Mouse (Mus musculus) heart, embryonic 10.5 days (tissue): ENCODE data around the gene Cybrd1. TPM values are rescaled to one million over a fixed set of nuclear protein-coding genes. Genes with fewer than 3 reads are reported as not detected.

Experiments
- DNase-seq: peaks from one replicate; pipeline ENCODE4 v3.0.0-alpha.2; 2017; ENCODE audit warnings: low spot score
- H3K27ac ChIP-seq: fragments of 300-500 bp; sonication (generic); 2 replicates; pipeline ENCODE4 v1.5.1; 2016; ENCODE audit warnings: mild to moderate bottlenecking
- H3K27me3 ChIP-seq: fragments of 300-500 bp; sonication (generic); 2 replicates; pipeline ENCODE4 v1.6.1; 2016; ENCODE audit warnings: mild to moderate bottlenecking; ENCODE audit not compliant: poor library complexity, insufficient read depth, severe bottlenecking
- H3K36me3 ChIP-seq: fragments of 300-500 bp; sonication (generic); 2 replicates; pipeline ENCODE4 v1.6.1; 2016; ENCODE audit warnings: mild to moderate bottlenecking, moderate library complexity
- H3K4me1 ChIP-seq: fragments of 300-500 bp; sonication (generic); 2 replicates; pipeline ENCODE4 v1.6.1; 2016; ENCODE audit warnings: mild to moderate bottlenecking
- H3K4me3 ChIP-seq: fragments of 300-500 bp; sonication (generic); 2 replicates; pipeline ENCODE4 v1.5.1; 2016; ENCODE audit warnings: mild to moderate bottlenecking, moderate library complexity
- H3K9me3 ChIP-seq: fragments of 300-500 bp; sonication (generic); 2 replicates; pipeline ENCODE4 v1.6.1; 2016; ENCODE audit warnings: mild to moderate bottlenecking, moderate library complexity
- WGBS: fragments of 180-500 bp; shearing (Covaris S2); methylation state at CpG from one replicate; pipeline ENCODE4 v1.1.7; 2016; 5-methylcytosine and 5-hydroxymethylcytosine counted together
- polyA plus RNA-seq: library from polyadenylated mRNA; unstranded; fragments of >200 nt; fragmentation: Nextera tagmentation; extraction: Ambion mirVana; gene quantifications from 2 replicates; pipeline ENCODE4 v1.2.1, GENCODE M21; 2016

Gene Cybrd1
- polyA plus RNA-seq, 1 experiment from 2014 or later = 1.9 TPM

GRCm38 (mm10) chr2:71191391-71192194 is 73.9 kb downstream of the Cybrd1 start:
- Histone ChIP-seq H3K9me3 (no peaks in the 10 kb centered on the region), H3K4me1 (0 out of 2 replicates have a peak, but pooled peaks cover 6% of the 10 kb centered on the region), H3K27me3 (0 out of 2 replicates have a peak, but pooled peaks cover 12% of the 10 kb centered on the region), H3K27ac (no peak overlapping the region), H3K4me3 (peak overlapping the region; percentile 30; the same call in 1 of the 2 replicates), H3K36me3 (no peaks in the 10 kb centered on the region)
- WGBS = 32% methylated on average over 16 of the region's 16 CpGs
- no peak for DNase-seq

DNA sequence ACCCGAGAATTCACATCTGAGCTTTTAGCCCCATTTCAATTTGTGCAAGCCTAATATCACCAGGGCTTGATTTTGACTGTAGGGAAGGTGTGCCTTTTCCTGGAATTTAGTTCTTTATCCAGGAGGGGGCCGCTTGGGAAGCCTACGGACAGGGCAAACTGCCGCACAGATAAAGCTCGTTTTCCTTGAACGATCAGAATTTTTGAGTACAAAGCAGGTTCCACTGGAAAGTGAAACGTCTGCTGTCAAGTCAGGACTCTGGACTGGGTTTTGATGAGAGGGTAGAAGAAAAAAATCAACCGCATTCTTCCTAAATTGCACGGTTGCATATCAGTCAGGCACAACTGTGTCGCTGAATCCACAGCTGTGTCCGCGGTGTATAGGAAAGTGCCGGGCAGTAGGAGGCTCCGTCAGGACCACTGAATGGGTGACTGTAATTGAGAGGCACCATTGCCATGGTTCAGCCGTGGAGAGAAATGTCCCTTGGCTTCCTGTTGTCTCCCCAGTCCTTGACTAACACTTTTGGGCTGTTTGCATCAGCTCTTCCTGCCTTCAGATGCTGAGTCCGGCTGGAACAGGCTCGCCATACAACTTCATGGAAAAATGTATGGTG is 74.6 kb downstream of the Cybrd1 start:
- H3K27ac ChIP-seq = no peak overlapping the region
- peak; percentile 59 for DNase-seq
- 0 out of 2 replicates have a peak, but pooled peaks cover 12% of the 10 kb centered on the region for H3K27me3 ChIP-seq
- 51% methylated on average over 17 of the region's 17 CpGs for WGBS
- no peaks in the 10 kb centered on the region for H3K36me3 ChIP-seq
- peak overlapping the region; percentile 30 for H3K4me3 ChIP-seq
- H3K9me3 ChIP-seq = no peaks in the 10 kb centered on the region
- 0 out of 2 replicates have a peak, but pooled peaks cover 6% of the 10 kb centered on the region for H3K4me1 ChIP-seq

Other genes with a start within 250 kb of the Cybrd1 start
- gene Dcaf17, start 62.6 kb upstream of the Cybrd1 start, polyA plus RNA-seq = 24.9 and 25.8 TPM in 2 replicates
- gene Mettl8, start 62.3 kb upstream of the Cybrd1 start, polyA plus RNA-seq = 14.6 and 15.7 TPM in 2 replicates
- 69.4 and 70.4 TPM in 2 replicates for gene Dync1i2, start 93.8 kb downstream of the Cybrd1 start, polyA plus RNA-seq
- gene Slc25a12, start 249.8 kb downstream of the Cybrd1 start, polyA plus RNA-seq = 47.0 and 86.1 TPM in 2 replicates